Mouse (Mus musculus): ENCODE results near the gene Slc6a12.
"Not testable (repeated sequence)": the region's sequence is repeated elsewhere in the genome, so short reads cannot be mapped to it uniquely, and the experiment has no call there.

DNA sequence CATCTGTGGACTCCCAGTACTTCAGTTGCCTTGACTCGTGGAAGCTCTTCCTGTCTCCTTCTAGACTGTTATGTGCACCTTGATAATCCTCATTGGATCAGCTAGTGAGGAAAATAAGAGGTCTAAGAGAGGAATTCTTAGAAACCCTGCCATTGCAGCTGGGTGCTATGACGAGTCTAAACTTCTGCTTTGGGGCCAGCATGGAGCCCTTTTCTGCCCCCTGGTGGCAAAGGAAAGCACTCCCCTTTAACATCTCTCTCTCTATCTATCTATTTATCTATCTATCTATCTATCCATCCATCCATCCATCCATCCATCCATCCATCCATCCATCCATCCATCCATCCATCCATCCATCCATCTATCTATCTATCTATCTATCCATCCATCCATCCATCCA lies 23.7 kb downstream of the Slc6a12 start:
- TF ChIP-seq CTCF (IDR thresholded peaks at IDR 0.05 in 2 of 3, conservative IDR thresholded peaks at IDR 0.05 in 1 of 3; ENCODE audit: control insufficient read depth in 1 of 3, insufficient read depth in 1 of 3, low read depth in 2 of 3, low read length in 3 of 3, poor library complexity in 1 of 3, severe bottlenecking in 1 of 3), result peak in 2 of 3 experiments; percentile 25 to 55; a peak in 4 of 6 replicates
- not testable (repeated sequence) for TF ChIP-seq SIN3A (IDR thresholded peaks at IDR 0.05; ENCODE audit: low read length); E2F4 (IDR thresholded peaks at IDR 0.05; ENCODE audit: borderline replicate concordance, low read depth, low read length); EP300 (IDR thresholded peaks at IDR 0.05; ENCODE audit: low read depth in 1 of 2, low read length in 2 of 2); POLR2AphosphoS5 (IDR thresholded peaks at IDR 0.05; ENCODE audit: borderline replicate concordance, low read depth, low read length); ELF1 (IDR thresholded peaks at IDR 0.05; ENCODE audit: low read depth, low read length); MAFK (IDR thresholded peaks at IDR 0.05; ENCODE audit: borderline replicate concordance, low read depth, low read length)
